Mouse (Mus musculus): ENCODE measurements around the gene Olfr355. TPM values are rescaled to one million over a fixed set of nuclear protein-coding genes. Genes with fewer than 3 reads are reported as not detected.

Gene Olfr355
- not detected for total RNA-seq (2023)

DNA sequence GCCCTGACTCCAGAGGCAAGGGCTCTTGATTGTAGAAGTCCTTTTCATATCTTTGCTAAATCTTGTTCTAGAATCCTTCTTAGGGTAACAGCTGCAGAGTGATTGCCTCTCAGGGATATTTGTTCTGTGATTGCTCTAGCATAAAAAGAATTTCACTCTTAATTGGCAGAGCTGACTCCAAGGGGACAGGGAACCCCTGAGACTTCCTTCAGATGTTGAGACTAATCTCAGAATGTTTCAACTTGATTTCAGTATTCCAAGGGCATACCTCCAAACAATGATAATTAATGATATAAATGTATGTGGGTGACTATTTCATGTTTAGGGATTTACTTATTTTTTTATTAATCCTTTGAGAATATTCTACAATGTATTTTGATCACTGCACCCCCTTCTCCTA lies at the start of gene Olfr355:
Olfr355 (minus strand) TSS at position 101 of the 400 bp plus-strand sequence.

DNA sequence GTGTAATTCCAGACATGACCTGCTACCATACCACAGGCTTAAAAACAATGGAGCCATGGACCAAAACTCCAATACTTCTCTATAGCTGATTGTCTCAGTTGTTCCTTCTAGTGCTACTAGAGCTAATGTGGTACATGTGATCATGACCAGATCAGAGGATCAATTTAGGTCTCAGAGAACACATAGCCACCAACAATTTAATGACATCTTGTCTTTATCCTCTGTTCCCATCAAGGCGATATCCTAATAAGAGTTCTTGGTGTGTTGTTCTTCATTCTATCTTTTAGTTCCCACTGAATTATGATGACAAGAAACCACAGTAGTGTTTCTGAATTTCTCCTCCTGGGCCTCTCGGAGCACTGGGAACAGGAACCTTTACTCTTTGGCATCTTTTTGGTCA lies 8.1 kb upstream of the Olfr355 start, which contains the start of gene Olfr356:
Olfr356 (plus strand) TSS at position 301 of the 400 bp plus-strand sequence.

DNA sequence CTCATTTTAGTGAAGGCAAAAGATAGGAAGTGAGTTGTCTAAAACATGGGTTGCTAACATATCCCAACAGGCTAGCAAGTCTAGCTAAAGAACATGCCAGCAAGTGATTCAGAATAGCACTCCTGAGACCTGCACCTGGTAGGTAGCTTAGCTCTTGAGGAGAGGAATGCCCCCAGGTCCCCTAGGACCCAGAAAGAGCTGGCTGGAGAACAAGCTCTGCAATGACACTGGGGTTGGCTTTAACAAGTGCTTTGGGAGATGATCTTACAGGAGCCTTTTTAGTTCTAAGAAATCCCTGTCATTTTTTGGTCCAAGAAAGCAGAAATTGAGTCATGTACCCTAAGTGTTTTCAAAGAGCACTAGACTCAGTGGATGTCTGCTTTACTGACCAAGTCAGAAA lies 23.3 kb downstream of the Olfr355 start, which contains the start of gene Olfr354:
Olfr354 (plus strand) TSS at position 301 of the 400 bp plus-strand sequence.

DNA sequence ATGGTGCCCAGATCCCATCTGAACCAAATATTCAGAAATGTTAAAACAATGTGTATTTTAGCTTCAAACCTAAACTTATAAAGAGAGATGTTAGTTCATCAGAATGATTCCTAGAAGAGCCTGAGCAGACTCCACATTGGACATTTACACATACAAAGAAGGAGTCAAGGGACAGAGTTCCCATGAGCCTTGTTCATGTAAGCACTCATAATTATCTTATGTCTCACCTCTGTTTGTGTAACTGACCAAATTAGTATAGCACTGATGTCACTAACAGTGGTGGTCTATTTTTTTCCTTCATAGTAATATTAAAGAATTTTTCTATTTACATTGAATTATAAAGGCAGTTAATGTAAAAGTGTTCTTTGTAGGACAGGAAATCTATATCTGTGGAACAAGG lies 35.9 kb downstream of the Olfr355 start, which contains the start of gene Olfr353:
Olfr353 (minus strand) TSS at position 101 of the 400 bp plus-strand sequence.

Other genes with a start within 250 kb of the Olfr355 start
- gene Olfr346, start 243.1 kb downstream of the Olfr355 start, total RNA-seq (2023) = not detected
- gene Olfr347, start 197.0 kb downstream of the Olfr355 start, total RNA-seq (2023) = not detected
- gene Olfr348, start 144.6 kb downstream of the Olfr355 start, total RNA-seq (2023) = not detected
- not detected for gene Olfr50, start 138.4 kb downstream of the Olfr355 start, total RNA-seq (2023)
- gene Olfr3, start 111.9 kb downstream of the Olfr355 start, total RNA-seq (2023) = not detected
- gene Olfr350, start 82.6 kb downstream of the Olfr355 start, total RNA-seq (2023) = not detected
- gene Olfr351, start 66.2 kb downstream of the Olfr355 start, total RNA-seq (2023) = not detected
- not detected for gene Olfr352, start 60.4 kb downstream of the Olfr355 start, total RNA-seq (2023)
- gene Olfr353, start 36.0 kb downstream of the Olfr355 start, total RNA-seq (2023) = not detected
- gene Olfr354, start 23.2 kb downstream of the Olfr355 start, total RNA-seq (2023) = not detected
- gene Olfr356, start 8.2 kb upstream of the Olfr355 start, total RNA-seq (2023) = not detected
- not detected for gene Olfr357, start 64.9 kb upstream of the Olfr355 start, total RNA-seq (2023)
- gene Olfr358, start 80.4 kb upstream of the Olfr355 start, total RNA-seq (2023) = not detected
- not detected for gene Olfr360, start 136.8 kb upstream of the Olfr355 start, total RNA-seq (2023)
- gene Olfr361, start 160.4 kb upstream of the Olfr355 start, total RNA-seq (2023) = not detected
- not detected for gene Olfr362, start 189.0 kb upstream of the Olfr355 start, total RNA-seq (2023)
- gene Olfr364-ps1, start 210.4 kb upstream of the Olfr355 start, total RNA-seq (2023) = not detected

Measured in monocyte, adult 59 days (primary cell).